Mouse (Mus musculus) C2C12 (cell line): Measurements from ENCODE around the gene Ralgds.

ENCODE experiments used
- CEBPB ChIP-seq: IDR thresholded peaks from one replicate; pipeline ENCODE4 v1.6.1; 2011; ENCODE audit warnings: low read depth, mild to moderate bottlenecking, control low read depth, moderate library complexity
- CTCF ChIP-seq: IDR thresholded peaks from one replicate; pipeline ENCODE4 v1.5.1; 2011; ENCODE audit not compliant: control insufficient read depth, insufficient read depth, insufficient read length
- FOSL1 ChIP-seq: IDR thresholded peaks from one replicate; pipeline ENCODE4 v1.8.0; 2011; ENCODE audit warnings: mild to moderate bottlenecking, low read length; ENCODE audit not compliant: poor library complexity, insufficient read depth, severe bottlenecking
- MAX ChIP-seq: IDR thresholded peaks from one replicate; pipeline ENCODE4 v1.6.1; 2011; ENCODE audit warnings: mild to moderate bottlenecking, control low read depth
- MYOD1 ChIP-seq: IDR thresholded peaks from one replicate; pipeline ENCODE4 v1.6.1; 2011; ENCODE audit warnings: low read depth; ENCODE audit not compliant: control insufficient read depth, insufficient read length
- MYOG ChIP-seq: IDR thresholded peaks from one replicate; pipeline ENCODE4 v1.6.1; 2011; ENCODE audit not compliant: control insufficient read depth, insufficient read length; ENCODE audit errors: extremely low read depth
- USF1 ChIP-seq: IDR thresholded peaks from one replicate; pipeline ENCODE4 v1.6.1; 2011; ENCODE audit warnings: low read depth, mild to moderate bottlenecking, control low read depth, moderate library complexity

DNA sequence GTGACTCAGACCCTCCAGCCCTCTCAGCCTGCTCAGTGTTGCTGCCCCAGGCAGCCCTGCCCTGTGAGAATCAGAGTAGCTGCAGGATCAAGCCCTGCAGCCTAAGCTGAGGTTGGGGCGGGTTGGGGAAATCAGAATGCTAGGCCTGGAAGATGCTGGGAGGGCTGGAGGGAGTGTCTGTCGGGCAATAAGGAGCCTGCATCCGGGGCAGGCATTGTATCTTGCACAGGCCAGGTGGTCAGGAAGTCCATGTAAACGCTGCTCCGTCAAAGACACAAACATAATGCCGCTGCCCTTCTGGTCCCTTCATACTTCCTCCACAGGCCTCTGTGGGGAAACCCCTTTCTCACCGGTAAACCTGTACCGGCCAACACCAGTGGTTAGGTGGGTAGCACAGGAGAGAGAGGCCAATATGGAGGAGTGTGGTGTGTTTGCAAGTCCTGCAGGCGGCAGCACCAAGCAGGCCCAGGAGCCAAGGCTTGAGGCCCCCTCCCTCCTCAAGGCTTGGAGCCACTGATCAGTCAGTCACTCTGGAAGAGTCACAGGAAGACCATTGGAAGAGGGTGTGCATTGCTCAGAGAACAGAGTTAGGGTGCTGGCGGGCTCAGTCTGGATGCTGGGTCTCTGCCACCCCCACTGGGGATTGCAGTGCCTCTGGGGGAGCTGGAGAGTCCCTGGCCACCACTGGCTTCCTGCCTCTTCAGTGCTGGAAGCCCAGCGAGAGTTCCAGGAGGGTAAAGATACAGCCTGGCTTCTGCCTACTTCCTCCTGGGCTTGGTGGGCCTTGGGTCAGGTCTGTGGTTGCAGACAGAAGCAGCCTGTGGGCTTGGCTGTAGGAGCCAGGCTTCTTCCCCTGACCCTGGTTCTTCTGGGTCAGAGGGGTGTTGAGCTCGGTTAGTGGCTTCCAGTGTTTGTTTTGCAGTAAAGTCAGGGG, 13.3 kb downstream of the Ralgds start:
- TF ChIP-seq CTCF (peak; percentile 1), USF1 (no peak), MYOG (no peak), MAX (no peak), FOSL1 (no peak), MYOD1 (no peak), CEBPB (no peak)
